Mouse (Mus musculus) MEL (cell line): ENCODE data around the gene Tspyl4. TPM values are rescaled to one million over a fixed set of nuclear protein-coding genes. Genes with fewer than 3 reads are reported as not detected.

Source experiments
- DNase-seq: peaks from one replicate; pipeline ENCODE4 v3.0.0; 2011; ENCODE audit warnings: low read depth, low spot score
- H3K27ac ChIP-seq: 2 replicates; pipeline ENCODE4 v1.5.1; 2012; ENCODE audit warnings: low read depth, mild to moderate bottlenecking, control low read depth, low read length, moderate library complexity; ENCODE audit not compliant: control insufficient read depth
- H3K27me3 ChIP-seq, 2 experiments: fragments of 150-350 bp in 1 of 2; sonication (generic) in 1 of 2; 2 replicates each; pipeline ENCODE4 v1.6.1; 2012; ENCODE audit warnings: low read length in 2 of 2, mild to moderate bottlenecking in 2 of 2, improper control_type of control experiment in 1 of 2, moderate library complexity in 1 of 2; ENCODE audit not compliant: insufficient read depth in 2 of 2, control insufficient read depth in 1 of 2
- H3K36me3 ChIP-seq, 2 experiments: 2 replicates each; pipeline ENCODE4 v1.6.1; 2012 to 2014; ENCODE audit warnings: low read length in 2 of 2, improper control_type of control experiment in 1 of 2, inconsistent platforms in 1 of 2, mild to moderate bottlenecking in 1 of 2; ENCODE audit not compliant: insufficient read depth in 2 of 2, control insufficient read depth in 1 of 2
- H3K4me1 ChIP-seq, 2 experiments: fragments of 150-350 bp in 1 of 2; sonication (generic) in 1 of 2; 2 replicates each; pipeline ENCODE4 v1.6.1; 2012; ENCODE audit warnings: low read length in 2 of 2, improper control_type of control experiment in 1 of 2, mild to moderate bottlenecking in 1 of 2; ENCODE audit not compliant: insufficient read depth in 2 of 2, control insufficient read depth in 1 of 2
- H3K4me3 ChIP-seq, 2 experiments: fragments of 150-350 bp in 1 of 2; sonication (generic) in 1 of 2; 2 replicates each; pipeline ENCODE4 v1.5.1; 2012; ENCODE audit warnings: low read depth in 2 of 2, low read length in 2 of 2, mild to moderate bottlenecking in 2 of 2, moderate library complexity in 2 of 2, control low read depth in 1 of 2, improper control_type of control experiment in 1 of 2; ENCODE audit not compliant: control insufficient read depth in 1 of 2, insufficient read depth in 1 of 2
- H3K79me2 ChIP-seq: 2 replicates; pipeline ENCODE4 v1.6.1; 2012; ENCODE audit warnings: mild to moderate bottlenecking, low read length, moderate library complexity; ENCODE audit not compliant: control insufficient read depth, poor library complexity, insufficient read depth
- H3K9ac ChIP-seq: 2 replicates; pipeline ENCODE4 v1.6.1; 2012; ENCODE audit warnings: low read depth, mild to moderate bottlenecking, control low read depth, low read length, moderate library complexity; ENCODE audit not compliant: control insufficient read depth, poor library complexity, severe bottlenecking
- H3K9me3 ChIP-seq: fragments of 150-350 bp; sonication (generic); replicated peaks from 2 replicates; pipeline ENCODE4 v1.6.1; 2012; ENCODE audit warnings: mild to moderate bottlenecking, low read length, improper control_type of control experiment, moderate library complexity; ENCODE audit not compliant: insufficient read depth
- CTCF ChIP-seq, 3 experiments: IDR thresholded peaks in 2 of 3; conservative IDR thresholded peaks in 1 of 3; 2 replicates each; pipeline ENCODE4 v1.5.1; 2011 to 2012; ENCODE audit warnings: low read length in 3 of 3, low read depth in 2 of 3, mild to moderate bottlenecking in 2 of 3, improper control_type of control experiment in 1 of 3, inconsistent platforms in 1 of 3, mixed read lengths in 1 of 3, moderate library complexity in 1 of 3; ENCODE audit not compliant: control insufficient read depth in 1 of 3, insufficient read depth in 1 of 3, poor library complexity in 1 of 3, severe bottlenecking in 1 of 3
- E2F4 ChIP-seq: IDR thresholded peaks from 2 replicates; pipeline ENCODE4 v1.6.1; 2011; ENCODE audit warnings: low read depth, low read length, improper control_type of control experiment, borderline replicate concordance
- ELF1 ChIP-seq: IDR thresholded peaks from 2 replicates; pipeline ENCODE4 v1.6.1; 2014; ENCODE audit warnings: low read depth, mild to moderate bottlenecking, inconsistent platforms, low read length, improper control_type of control experiment, moderate library complexity
- ETS1 ChIP-seq: IDR thresholded peaks from 2 replicates; pipeline ENCODE4 v1.6.1; 2012; ENCODE audit warnings: low read depth, mild to moderate bottlenecking, inconsistent platforms, low read length, improper control_type of control experiment, moderate library complexity
- GABPA ChIP-seq: IDR thresholded peaks from 2 replicates; pipeline ENCODE4 v1.6.1; 2012; ENCODE audit warnings: low read depth, mild to moderate bottlenecking, inconsistent platforms, low read length, improper control_type of control experiment, moderate library complexity
- HCFC1 ChIP-seq: IDR thresholded peaks from 2 replicates; pipeline ENCODE4 v1.6.1; 2012; ENCODE audit warnings: low read depth, mild to moderate bottlenecking, inconsistent platforms, low read length, improper control_type of control experiment, moderate library complexity
- JUND ChIP-seq: IDR thresholded peaks from 2 replicates; pipeline ENCODE4 v1.6.1; 2011; ENCODE audit warnings: low read depth, mild to moderate bottlenecking, improper control_type of control experiment, low read length
- KAT2A ChIP-seq: conservative IDR thresholded peaks from 2 replicates; pipeline ENCODE4 v1.6.1; 2012; ENCODE audit warnings: low read depth, low read length, improper control_type of control experiment, inconsistent platforms
- MAX ChIP-seq: IDR thresholded peaks from 2 replicates; pipeline ENCODE4 v1.6.1; 2011; ENCODE audit warnings: low read length, improper control_type of control experiment
- MXI1 ChIP-seq: IDR thresholded peaks from 2 replicates; pipeline ENCODE4 v1.6.1; 2011; ENCODE audit warnings: mild to moderate bottlenecking, low read depth, low read length, improper control_type of control experiment
- NELFE ChIP-seq: IDR thresholded peaks from 2 replicates; pipeline ENCODE4 v1.6.1; 2011; ENCODE audit warnings: low read depth, low read length, improper control_type of control experiment
- NRF1 ChIP-seq: IDR thresholded peaks from 2 replicates; pipeline ENCODE4 v1.6.1; 2014; ENCODE audit warnings: low read depth, mild to moderate bottlenecking, inconsistent platforms, low read length, improper control_type of control experiment, moderate library complexity; ENCODE audit not compliant: poor library complexity, insufficient read depth, severe bottlenecking
- POLR2AphosphoS5 ChIP-seq: IDR thresholded peaks from 2 replicates; pipeline ENCODE4 v1.6.1; 2012; ENCODE audit warnings: low read depth, borderline replicate concordance, mild to moderate bottlenecking, inconsistent platforms, low read length, moderate library complexity, mixed read lengths
- RAD21 ChIP-seq: IDR thresholded peaks from 2 replicates; pipeline ENCODE4 v1.6.1; 2011; ENCODE audit warnings: mild to moderate bottlenecking, low read depth, low read length, improper control_type of control experiment
- RCOR1 ChIP-seq: IDR thresholded peaks from 2 replicates; pipeline ENCODE4 v1.6.1; 2012; ENCODE audit warnings: low read depth, mild to moderate bottlenecking, inconsistent platforms, low read length, improper control_type of control experiment
- SIN3A ChIP-seq: IDR thresholded peaks from 2 replicates; pipeline ENCODE4 v1.6.1; 2012; ENCODE audit warnings: low read length, improper control_type of control experiment, inconsistent platforms
- SMC3 ChIP-seq: IDR thresholded peaks from 2 replicates; pipeline ENCODE4 v1.6.1; 2011; ENCODE audit warnings: low read depth, low read length, improper control_type of control experiment
- TBP ChIP-seq: IDR thresholded peaks from 2 replicates; pipeline ENCODE4 v1.8.0; 2011; ENCODE audit warnings: low read depth, low read length, improper control_type of control experiment
- USF1 ChIP-seq: IDR thresholded peaks from 2 replicates; pipeline ENCODE4 v1.6.1; 2014; ENCODE audit warnings: low read depth, mild to moderate bottlenecking, inconsistent platforms, low read length, improper control_type of control experiment, moderate library complexity
- USF2 ChIP-seq, 2 experiments: IDR thresholded peaks; 2 replicates each; pipeline ENCODE4 v1.6.1; 2011 to 2012; ENCODE audit warnings: improper control_type of control experiment in 2 of 2, low read length in 2 of 2, borderline replicate concordance in 1 of 2, inconsistent platforms in 1 of 2, low read depth in 1 of 2, mild to moderate bottlenecking in 1 of 2; ENCODE audit not compliant: insufficient read depth in 1 of 2
- ZKSCAN1 ChIP-seq: IDR thresholded peaks from 2 replicates; pipeline ENCODE4 v1.6.1; 2012; ENCODE audit warnings: low read depth, mild to moderate bottlenecking, inconsistent platforms, low read length, improper control_type of control experiment, moderate library complexity
- ZNF384 ChIP-seq: IDR thresholded peaks from 2 replicates; pipeline ENCODE4 v1.6.1; 2012; ENCODE audit warnings: low read depth, mild to moderate bottlenecking, inconsistent platforms, low read length, improper control_type of control experiment
- polyA plus RNA-seq, 2 experiments: library from polyadenylated mRNA; stranded (reverse) in 1 of 2; unstranded in 1 of 2; fragments of >175 nt in 1 of 2; fragments of >200 nt in 1 of 2; gene quantifications; 2 replicates each; pipeline versions ENCODE4 v1.2.1 to v1.2.4; 2012; ENCODE audit warnings: low replicate concordance in 2 of 2, low read depth in 1 of 2; ENCODE audit not compliant: insufficient read length in 2 of 2, insufficient read depth in 1 of 2, missing spikeins in 1 of 2
- total RNA-seq: library from RNA; depleted of rRNA; stranded (reverse); fragments of 300-350 nt; gene quantifications from 2 replicates; pipeline ENCODE4 v1.2.3, GENCODE M21; 2012

Gene Tspyl4
- total and polyA plus RNA-seq, 3 experiments = 0.04 to 0.08 TPM; not detected in 1

- Histone ChIP-seq H3K9me3 (no peaks in the 10 kb centered on the region), H3K9ac (no peak overlapping the region), H3K4me1 (no peaks in the 10 kb centered on the region), H3K27ac (no peak overlapping the region), H3K4me3 (no peak overlapping the region), H3K79me2 (no peaks in the 10 kb centered on the region), H3K27me3 (no peaks in the 10 kb centered on the region), H3K36me3 (no peaks in the 10 kb centered on the region)
- DNase-seq = no peak
- TF ChIP-seq JUND = no peak
- no peak for TF ChIP-seq KAT2A
- no peak for TF ChIP-seq HCFC1
- TF ChIP-seq CTCF (IDR thresholded peaks at IDR 0.05 in 2 of 3, conservative IDR thresholded peaks at IDR 0.05 in 1 of 3; ENCODE audit: control insufficient read depth in 1 of 3, insufficient read depth in 1 of 3, low read depth in 2 of 3, low read length in 3 of 3, poor library complexity in 1 of 3, severe bottlenecking in 1 of 3) = no peak
- no peak for TF ChIP-seq RCOR1
- no peak for TF ChIP-seq GABPA
- no peak for TF ChIP-seq NELFE
Measured at GRCm38 (mm10) chr10:34312536-34312935, 15.3 kb downstream of the Tspyl4 start.

GRCm38 (mm10) chr10:34316571-34317216, 19.5 kb downstream of the Tspyl4 start:
- Histone ChIP-seq H3K27me3 (no peaks in the 10 kb centered on the region), H3K27ac (no peak overlapping the region)
- no peak for TF ChIP-seq CTCF (IDR thresholded peaks at IDR 0.05 in 2 of 3, conservative IDR thresholded peaks at IDR 0.05 in 1 of 3; ENCODE audit: control insufficient read depth in 1 of 3, insufficient read depth in 1 of 3, low read depth in 2 of 3, low read length in 3 of 3, poor library complexity in 1 of 3, severe bottlenecking in 1 of 3)
- TF ChIP-seq RAD21 = no peak
- TF ChIP-seq ZKSCAN1 = no peak
- no peak for TF ChIP-seq ETS1
- TF ChIP-seq POLR2AphosphoS5 = no peak
- no peak for TF ChIP-seq TBP
- TF ChIP-seq SMC3 = no peak
- no peak for TF ChIP-seq GABPA
- TF ChIP-seq KAT2A = no peak
- no peak for TF ChIP-seq SIN3A
- no peak for TF ChIP-seq ELF1
- TF ChIP-seq NELFE = no peak
- no peak for TF ChIP-seq ZNF384
- no peak for TF ChIP-seq E2F4
- TF ChIP-seq MXI1 = no peak
- no peak for TF ChIP-seq MAX
- TF ChIP-seq NRF1 = no peak
- TF ChIP-seq USF2 (IDR thresholded peaks at IDR 0.05; ENCODE audit: borderline replicate concordance in 1 of 2, insufficient read depth in 1 of 2, low read depth in 1 of 2, low read length in 2 of 2) = no peak
- TF ChIP-seq RCOR1 = no peak
- TF ChIP-seq USF1 = no peak
- TF ChIP-seq, all 39 proteins: peak for 0
- no peaks in the 10 kb centered on the region for H3K4me1 ChIP-seq
- H3K9ac ChIP-seq = no peak overlapping the region
- no peaks in the 10 kb centered on the region for H3K36me3 ChIP-seq
- no peaks in the 10 kb centered on the region for H3K9me3 ChIP-seq
- DNase-seq = no peak
- H3K4me3 ChIP-seq = no peak overlapping the region
- H3K79me2 ChIP-seq = no peaks in the 10 kb centered on the region
